Mouse (Mus musculus): ENCODE measurements around the gene Gramd2.

DNA sequence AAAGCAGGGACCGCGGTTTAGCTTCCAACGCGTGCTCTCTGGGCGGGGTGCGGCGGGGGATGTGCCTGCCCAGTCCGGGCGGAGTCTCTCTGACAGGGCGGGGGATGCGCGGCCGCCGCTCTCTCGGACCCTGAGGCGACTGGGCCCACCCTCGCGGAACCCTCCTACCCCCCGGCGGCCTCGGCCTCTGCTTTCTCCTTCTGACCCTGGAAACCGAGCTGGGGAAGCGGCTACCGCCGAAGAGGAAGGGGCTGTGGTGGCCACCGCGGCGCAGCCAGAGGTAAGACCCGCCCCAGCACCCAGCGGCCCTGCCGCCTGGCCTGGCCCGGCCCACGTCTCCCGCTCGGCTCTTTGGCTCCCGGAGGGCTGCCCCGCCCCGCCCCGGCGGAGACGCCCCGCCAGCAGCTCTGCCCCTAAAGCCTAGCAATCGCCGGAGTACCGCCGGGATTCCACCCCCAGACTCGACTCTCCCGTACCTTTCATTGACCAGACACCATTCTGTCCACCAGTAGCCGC lies 71.2 kb downstream of the Gramd2 start:
- TF ChIP-seq CTCF (IDR thresholded peaks at IDR 0.05; ENCODE audit: borderline replicate concordance, insufficient read depth, low read length) (no peak), POLR2A (IDR thresholded peaks at IDR 0.05; ENCODE audit: low read depth, low read length) (peak; percentile 66)

All from embryonic fibroblast, embryonic 13.5 days (primary cell).